Mouse (Mus musculus): Measurements from ENCODE around the gene Smurf1.

Smurf1 gene

GRCm38 (mm10) chr5:144915828-144916227, 49.8 kb downstream of the Smurf1 start:
- DNase-seq (ENCODE audit: low read depth, low spot score): no peak

GRCm38 (mm10) chr5:144914433-144914906, 51.2 kb downstream of the Smurf1 start:
- DNase-seq (ENCODE audit: low read depth, low spot score): no peak

- no peak for DNase-seq (ENCODE audit: low read depth, low spot score)
These were observed 51.7 kb downstream of the Smurf1 start for GRCm38 (mm10) chr5:144913923-144914322.

- no peak for DNase-seq (ENCODE audit: low read depth, low spot score)
These were observed 52.3 kb downstream of the Smurf1 start for GRCm38 (mm10) chr5:144913361-144913760.

- no peak for DNase-seq (ENCODE audit: low read depth, low spot score)
These were observed 52.9 kb downstream of the Smurf1 start for GRCm38 (mm10) chr5:144912519-144913310.

GRCm38 (mm10) chr5:144909521-144909920, 56.1 kb downstream of the Smurf1 start:
- no peak for DNase-seq (ENCODE audit: low read depth, low spot score)

- DNase-seq (ENCODE audit: low read depth, low spot score): no peak
These were observed 58.1 kb downstream of the Smurf1 start for GRCm38 (mm10) chr5:144907591-144907990.

- no peak for DNase-seq (ENCODE audit: low read depth, low spot score)
These were observed 61.1 kb downstream of the Smurf1 start for GRCm38 (mm10) chr5:144904356-144905134.

- DNase-seq (ENCODE audit: low read depth, low spot score): peak; percentile 33
These were observed 63.9 kb downstream of the Smurf1 start for GRCm38 (mm10) chr5:144901791-144902190.

- DNase-seq (ENCODE audit: low read depth, low spot score): no peak
These were observed 64.6 kb downstream of the Smurf1 start for GRCm38 (mm10) chr5:144901035-144901434.

- DNase-seq (ENCODE audit: low read depth, low spot score): peak; percentile 81
These were observed 67.1 kb downstream of the Smurf1 start for GRCm38 (mm10) chr5:144898448-144899052.

GRCm38 (mm10) chr5:144897881-144898280, 67.8 kb downstream of the Smurf1 start:
- DNase-seq (ENCODE audit: low read depth, low spot score): no peak

GRCm38 (mm10) chr5:144891276-144891675, 74.4 kb downstream of the Smurf1 start:
- peak; percentile 33 for DNase-seq (ENCODE audit: low read depth, low spot score)

GRCm38 (mm10) chr5:144885968-144886650, 79.5 kb downstream of the Smurf1 start:
- no peak for DNase-seq (ENCODE audit: low read depth, low spot score)

- no peak for DNase-seq (ENCODE audit: low read depth, low spot score)
These were observed 80.9 kb downstream of the Smurf1 start for GRCm38 (mm10) chr5:144884629-144885217.

GRCm38 (mm10) chr5:144881670-144882399, 83.8 kb downstream of the Smurf1 start:
- no peak for DNase-seq (ENCODE audit: low read depth, low spot score)

GRCm38 (mm10) chr5:144877021-144877420, 88.6 kb downstream of the Smurf1 start:
- no peak for DNase-seq (ENCODE audit: low read depth, low spot score)

- peak; percentile 40 for DNase-seq (ENCODE audit: low read depth, low spot score)
These were observed 89.8 kb downstream of the Smurf1 start for GRCm38 (mm10) chr5:144875892-144876291.

- no peak for DNase-seq (ENCODE audit: low read depth, low spot score)
These were observed 90.4 kb downstream of the Smurf1 start for GRCm38 (mm10) chr5:144875227-144875626.

GRCm38 (mm10) chr5:144872867-144873266, 92.8 kb downstream of the Smurf1 start:
- DNase-seq (ENCODE audit: low read depth, low spot score): no peak

GRCm38 (mm10) chr5:144872326-144872725, 93.3 kb downstream of the Smurf1 start:
- no peak for DNase-seq (ENCODE audit: low read depth, low spot score)
